Mouse (Mus musculus) liver, embryonic 13.5 days (tissue): Measurements from ENCODE around the gene Tbrg4. TPM values are rescaled to one million over a fixed set of nuclear protein-coding genes. Genes with fewer than 3 reads are reported as not detected.
A peak's percentile ranks its signal among the peaks of the same experiment; 100 is the strongest.

Experiments
- ATAC-seq: fragments of 200-750 bp; cut with Nextera tagmentation; 2 replicates; pipeline ENCODE4 v1.8.0; 2017; ENCODE audit warnings: low read depth, mild to moderate bottlenecking, moderate number of reproducible peaks, moderate library complexity
- DNase-seq: peaks from one replicate; pipeline ENCODE4 v3.0.0; 2022
- H3K27ac ChIP-seq: fragments of 300-500 bp; sonication (generic); 2 replicates; pipeline ENCODE4 v1.5.1; 2015; ENCODE audit warnings: moderate library complexity, mild to moderate bottlenecking, inconsistent platforms
- H3K27me3 ChIP-seq: fragments of 300-500 bp; sonication (generic); 2 replicates; pipeline ENCODE4 v1.6.1; 2015; ENCODE audit warnings: mild to moderate bottlenecking, inconsistent platforms
- H3K36me3 ChIP-seq: fragments of 300-500 bp; sonication (generic); 2 replicates; pipeline ENCODE4 v1.6.1; 2015; ENCODE audit warnings: mild to moderate bottlenecking, inconsistent platforms
- H3K4me1 ChIP-seq: fragments of 300-500 bp; sonication (generic); replicated peaks from 2 replicates; pipeline ENCODE4 v1.6.1; 2015; ENCODE audit warnings: inconsistent platforms
- H3K4me2 ChIP-seq: fragments of 300-500 bp; sonication (generic); 2 replicates; pipeline ENCODE4 v1.6.1; 2015; ENCODE audit warnings: inconsistent platforms, mild to moderate bottlenecking, moderate library complexity
- H3K4me3 ChIP-seq: fragments of 300-500 bp; sonication (generic); replicated peaks from 2 replicates; pipeline ENCODE4 v1.5.1; 2015; ENCODE audit warnings: mild to moderate bottlenecking, inconsistent platforms
- H3K9ac ChIP-seq: fragments of 300-500 bp; sonication (generic); 2 replicates; pipeline ENCODE4 v1.6.1; 2015; ENCODE audit warnings: mild to moderate bottlenecking, inconsistent platforms
- H3K9me3 ChIP-seq: fragments of 300-500 bp; sonication (generic); replicated peaks from 2 replicates; pipeline ENCODE4 v1.6.1; 2016; ENCODE audit warnings: inconsistent platforms
- WGBS: fragments of 180-500 bp; shearing (Covaris S2); methylation state at CpG from one replicate; pipeline ENCODE4 v1.1.7; 2015; ENCODE audit not compliant: insufficient replicate concordance; 5-methylcytosine and 5-hydroxymethylcytosine counted together
- polyA plus RNA-seq: library from polyadenylated mRNA; unstranded; fragments of >200 nt; fragmentation: Nextera tagmentation; extraction: Ambion mirVana; gene quantifications from 2 replicates; pipeline ENCODE4 v1.2.1, GENCODE M21; 2015

Tbrg4 gene
- polyA plus RNA-seq, 1 experiment from 2014 or later, result 46.2 TPM

DNA sequence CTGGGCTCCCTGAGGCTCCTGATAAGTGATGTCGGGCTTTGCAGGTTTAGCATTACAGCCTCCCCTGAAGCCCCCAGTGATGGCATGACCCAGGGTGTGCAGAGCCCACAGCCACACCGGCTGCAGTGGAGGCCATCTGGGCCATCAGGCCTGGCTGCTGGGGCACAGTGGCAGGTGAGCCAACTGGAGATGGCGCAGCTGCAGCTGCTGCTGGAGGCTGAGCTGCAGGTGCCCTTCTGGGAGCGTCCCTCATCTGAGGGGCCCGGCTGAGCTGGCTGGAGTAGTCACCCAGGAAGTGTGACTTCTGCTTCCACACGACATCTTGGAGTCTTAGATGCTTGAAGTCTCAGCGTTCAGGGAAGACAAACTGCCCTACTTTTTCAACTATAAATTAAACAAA, 24.7 kb upstream of the Tbrg4 start:
- Histone ChIP-seq H3K4me3 (no peak overlapping the region), H3K36me3 (no peaks in the 10 kb centered on the region), H3K9ac (no peak overlapping the region), H3K27ac (no peak overlapping the region), H3K27me3 (0 out of 2 replicates have a peak, but pooled peaks cover 6% of the 10 kb centered on the region), H3K4me1 (no peaks in the 10 kb centered on the region), H3K4me2 (no peak overlapping the region), H3K9me3 (0 out of 2 replicates have a peak, but pooled peaks cover 5% of the 10 kb centered on the region)
- ATAC-seq, result no peak
- DNase-seq, result no peak
- 51% methylated on average over 7 of the region's 7 CpGs for WGBS

DNA sequence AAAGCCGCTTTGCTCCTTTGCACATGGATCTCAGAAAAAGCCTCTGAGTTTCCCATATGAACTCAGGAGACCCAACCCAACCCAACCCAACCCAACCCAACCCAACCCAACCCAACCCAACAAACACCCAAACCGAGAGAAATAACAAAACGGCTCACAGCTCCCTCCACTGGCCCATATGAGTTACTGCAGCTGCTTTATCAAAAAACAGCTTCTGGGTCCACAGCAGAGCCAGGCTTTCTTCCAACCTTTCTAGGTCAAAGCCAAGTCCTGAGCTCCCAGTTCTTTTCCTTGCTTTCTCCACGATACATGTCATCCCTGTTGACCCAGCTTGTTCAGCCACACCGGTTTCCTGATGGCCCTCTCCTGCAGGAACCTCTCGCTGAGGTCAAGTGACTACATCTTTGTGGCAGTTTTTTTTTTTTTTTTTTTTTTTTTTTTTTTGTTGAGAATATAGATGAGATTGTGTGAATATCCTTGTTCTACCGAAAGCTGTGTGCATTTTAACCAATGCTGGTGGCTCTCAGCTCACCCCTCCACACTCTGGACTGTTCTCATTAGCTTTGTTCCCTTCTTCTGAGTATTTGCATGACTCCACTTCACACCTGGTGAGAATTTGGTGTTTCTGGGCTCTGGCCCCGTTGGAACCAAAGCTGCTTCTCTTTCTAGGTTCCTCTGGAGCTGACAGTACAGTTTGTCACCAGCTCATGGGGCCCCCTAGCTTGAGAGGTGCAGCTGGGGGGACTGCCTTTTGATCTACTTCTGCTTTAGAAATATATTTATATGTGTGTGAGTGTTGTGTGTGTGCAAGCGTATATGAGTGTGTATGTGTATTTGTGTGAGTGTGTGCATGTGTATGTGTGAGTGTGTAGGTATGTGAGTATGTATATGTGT, 22.2 kb upstream of the Tbrg4 start:
- Histone ChIP-seq H3K4me1 (no peaks in the 10 kb centered on the region), H3K36me3 (no peaks in the 10 kb centered on the region), H3K4me2 (no peak overlapping the region), H3K27ac (no peak overlapping the region), H3K9me3 (0 out of 2 replicates have a peak, but pooled peaks cover 5% of the 10 kb centered on the region), H3K27me3 (no peaks in the 10 kb centered on the region), H3K4me3 (no peak overlapping the region), H3K9ac (no peak overlapping the region)
- ATAC-seq, result no peak
- whole genome bisulfite sequencing, result 39% methylated on average over 9 of the region's 9 CpGs
- DNase-seq, result no peak

DNA sequence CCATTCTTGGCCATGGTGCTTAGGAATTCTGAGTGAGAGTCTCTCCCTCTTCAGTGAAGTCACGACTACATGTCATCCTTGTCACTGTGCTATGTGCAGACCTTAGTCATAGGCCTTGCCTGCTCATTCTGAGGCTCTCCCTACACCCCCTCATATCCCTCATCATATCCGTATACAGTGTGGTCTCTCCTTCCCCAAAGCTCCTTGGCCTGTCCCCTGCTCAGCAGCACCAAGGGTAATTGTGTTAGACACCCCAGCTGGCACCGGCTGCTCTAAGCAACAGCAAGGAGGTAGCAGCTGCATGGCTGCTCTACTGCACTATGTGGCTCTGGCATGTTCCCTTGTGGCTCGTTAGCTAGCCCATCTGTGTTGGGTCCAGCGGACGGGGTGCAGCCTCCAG, 18.7 kb upstream of the Tbrg4 start:
- ATAC-seq (no peak), DNase-seq (no peak)
- no peak overlapping the region for H3K4me3 ChIP-seq
- 64% methylated on average over 6 of the region's 6 CpGs for WGBS
- H3K4me1 ChIP-seq, result no peaks in the 10 kb centered on the region
- H3K36me3 ChIP-seq, result no peaks in the 10 kb centered on the region
- no peaks in the 10 kb centered on the region for H3K27me3 ChIP-seq
- no peak overlapping the region for H3K27ac ChIP-seq
- H3K9me3 ChIP-seq, result 0 out of 2 replicates have a peak, but pooled peaks cover 5% of the 10 kb centered on the region
- H3K4me2 ChIP-seq, result no peak overlapping the region
- no peak overlapping the region for H3K9ac ChIP-seq

DNA sequence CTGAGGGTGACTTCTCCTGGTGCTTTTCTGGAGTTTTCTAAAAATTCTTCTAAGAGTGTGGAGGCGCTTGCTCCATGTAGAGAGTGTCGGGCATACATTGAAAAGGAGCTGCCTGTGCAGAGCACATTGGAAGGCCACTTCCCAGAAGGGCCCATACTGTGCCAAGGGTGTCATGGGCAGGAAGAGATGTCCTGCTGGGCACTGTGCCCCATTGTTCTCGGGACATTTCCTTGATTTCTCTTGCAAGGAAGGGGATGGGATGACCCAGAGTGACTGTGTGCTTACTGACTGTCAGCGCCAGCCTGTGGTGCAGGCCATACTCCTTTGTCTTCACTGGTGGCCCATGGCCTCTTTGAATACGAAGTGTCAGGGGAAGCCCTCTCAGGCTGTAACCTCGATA, 13.2 kb upstream of the Tbrg4 start:
- Histone ChIP-seq H3K4me2 (no peak overlapping the region), H3K27me3 (no peaks in the 10 kb centered on the region), H3K27ac (no peak overlapping the region), H3K9me3 (no peaks in the 10 kb centered on the region), H3K4me3 (no peak overlapping the region), H3K9ac (no peak overlapping the region), H3K36me3 (no peaks in the 10 kb centered on the region), H3K4me1 (no peaks in the 10 kb centered on the region)
- 61% methylated on average over 6 of the region's 6 CpGs for WGBS
- no peak for ATAC-seq
- DNase-seq, result no peak

DNA sequence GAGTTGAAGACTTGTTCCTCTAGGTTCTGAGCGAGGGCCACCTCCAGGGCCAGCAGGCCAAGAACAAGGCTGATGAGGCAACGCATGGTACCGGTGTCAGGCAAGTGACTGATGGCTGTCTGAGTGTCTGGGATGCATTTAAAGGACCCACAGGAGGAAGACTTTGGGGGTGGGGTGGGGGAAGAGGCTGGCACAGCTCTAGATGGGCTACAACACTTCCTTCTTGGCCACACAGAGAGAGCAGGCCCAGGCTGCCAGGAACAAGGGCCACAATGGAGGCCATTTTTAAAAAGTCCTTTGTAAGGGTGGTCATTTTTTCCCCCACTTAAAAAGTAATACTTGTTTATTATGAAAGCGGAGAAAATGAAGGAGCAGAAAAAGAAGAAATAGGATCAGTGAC, 12.7 kb upstream of the Tbrg4 start, which contains the start of gene Wap:
Wap (minus strand) TSS at position 101 of the 400 bp plus-strand sequence.
- no peak within 1 kb of the TSS for H3K9ac ChIP-seq
- no peak within 1 kb of the TSS for H3K4me3 ChIP-seq
- no peak within 1 kb of the TSS for H3K4me2 ChIP-seq
- ATAC-seq, result no peak
- WGBS, result 81% methylated on average over 4 of the region's 4 CpGs
- H3K27me3 ChIP-seq, result no peaks in the 10 kb centered on the region
- DNase-seq, result no peak
- no peaks in the 10 kb centered on the region for H3K4me1 ChIP-seq
- H3K9me3 ChIP-seq, result no peaks in the 10 kb centered on the region
- no peak within 1 kb of the TSS for H3K27ac ChIP-seq
- no peaks in the 10 kb centered on the region for H3K36me3 ChIP-seq

DNA sequence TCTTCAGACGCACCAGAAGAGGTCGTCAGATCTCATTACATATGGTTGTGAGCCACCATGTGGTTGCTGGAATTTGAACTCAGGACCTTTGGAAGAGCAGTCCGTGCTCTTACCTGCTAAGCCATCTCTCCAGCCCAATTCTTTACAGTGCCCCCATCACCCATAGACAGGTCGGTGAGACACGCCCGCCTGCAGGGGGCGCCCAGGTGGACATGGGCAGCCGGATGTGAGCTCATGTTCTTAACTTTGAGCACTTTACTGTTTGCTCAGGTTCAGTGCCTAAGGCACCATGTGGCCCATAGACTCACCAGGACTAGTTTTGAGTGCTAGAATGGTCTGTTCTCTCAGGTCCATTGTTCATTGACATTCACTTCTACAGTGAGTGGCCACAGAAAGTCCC, 10.3 kb upstream of the Tbrg4 start:
- WGBS, result 49% methylated on average over 8 of the region's 8 CpGs
- no peak for DNase-seq
- peak; percentile 31; the same call in 1 of the 2 replicates for ATAC-seq
- H3K4me2 ChIP-seq, result no peak overlapping the region
- no peaks in the 10 kb centered on the region for H3K27me3 ChIP-seq
- no peaks in the 10 kb centered on the region for H3K9me3 ChIP-seq
- H3K4me3 ChIP-seq, result no peak overlapping the region
- no peak overlapping the region for H3K27ac ChIP-seq
- H3K9ac ChIP-seq, result no peak overlapping the region
- H3K36me3 ChIP-seq, result no peaks in the 10 kb centered on the region
- H3K4me1 ChIP-seq, result no peaks in the 10 kb centered on the region

DNA sequence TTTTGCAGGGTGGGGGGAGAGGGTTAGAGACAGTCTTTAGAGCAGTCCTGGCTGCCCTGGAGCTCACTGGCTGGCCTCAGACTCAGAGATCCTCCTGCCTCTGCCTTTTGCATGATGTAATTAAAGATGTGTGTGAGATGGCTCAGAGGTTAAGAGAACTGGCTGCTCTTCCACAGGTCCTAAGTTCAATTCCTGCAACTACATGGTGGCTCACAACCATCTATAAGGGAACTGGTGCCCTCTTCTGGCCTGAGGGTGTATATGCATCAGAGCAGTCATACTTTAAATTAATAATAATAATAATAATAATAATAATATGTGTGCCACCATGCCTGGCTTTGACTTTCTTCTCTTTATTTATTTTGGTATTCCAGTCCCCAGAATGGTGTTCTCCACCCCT, 3.8 kb upstream of the Tbrg4 start:
- DNase-seq, result peak; percentile 38
- Histone ChIP-seq H3K27ac (no peak overlapping the region), H3K9me3 (no peaks in the 10 kb centered on the region), H3K4me2 (no peak overlapping the region), H3K4me3 (no peak overlapping the region), H3K27me3 (no peaks in the 10 kb centered on the region), H3K9ac (no peak overlapping the region), H3K36me3 (peaks cover 2% of the 10 kb centered on the region; the same call in 1 of the 2 replicates), H3K4me1 (peaks cover 32% of the 10 kb centered on the region)
- ATAC-seq, result no peak

DNA sequence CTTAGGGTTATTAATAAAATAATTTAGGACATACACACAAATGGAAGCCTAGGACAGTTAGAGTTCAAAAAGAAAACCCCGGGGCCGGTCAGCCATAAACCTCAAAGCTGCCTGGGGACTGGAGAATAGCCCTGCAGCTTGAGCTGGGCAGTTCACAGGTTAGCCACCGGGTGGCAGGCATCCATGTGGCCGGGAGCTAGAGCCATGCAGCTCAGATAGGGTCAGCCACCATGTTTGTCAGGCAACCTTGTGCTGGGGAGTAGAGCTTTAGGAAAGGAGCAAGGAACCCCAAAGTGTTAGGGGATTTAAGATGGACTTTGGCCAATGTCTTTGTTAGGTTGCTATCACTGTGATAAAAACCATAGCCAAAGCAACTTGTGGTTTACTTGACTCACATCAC, 2.7 kb upstream of the Tbrg4 start:
- no peak overlapping the region for H3K4me3 ChIP-seq
- 23% methylated on average over 4 of the region's 4 CpGs for WGBS
- H3K27ac ChIP-seq, result peak overlapping the region; percentile 90; the same call in 1 of the 2 replicates
- H3K27me3 ChIP-seq, result no peaks in the 10 kb centered on the region
- H3K4me2 ChIP-seq, result no peak overlapping the region
- ATAC-seq (no peak; the same call in 1 of the 2 replicates), DNase-seq (peak; percentile 54)
- no peak overlapping the region for H3K9ac ChIP-seq
- H3K9me3 ChIP-seq, result no peaks in the 10 kb centered on the region
- H3K36me3 ChIP-seq, result peaks cover 13% of the 10 kb centered on the region
- H3K4me1 ChIP-seq, result peaks cover 43% of the 10 kb centered on the region

DNA sequence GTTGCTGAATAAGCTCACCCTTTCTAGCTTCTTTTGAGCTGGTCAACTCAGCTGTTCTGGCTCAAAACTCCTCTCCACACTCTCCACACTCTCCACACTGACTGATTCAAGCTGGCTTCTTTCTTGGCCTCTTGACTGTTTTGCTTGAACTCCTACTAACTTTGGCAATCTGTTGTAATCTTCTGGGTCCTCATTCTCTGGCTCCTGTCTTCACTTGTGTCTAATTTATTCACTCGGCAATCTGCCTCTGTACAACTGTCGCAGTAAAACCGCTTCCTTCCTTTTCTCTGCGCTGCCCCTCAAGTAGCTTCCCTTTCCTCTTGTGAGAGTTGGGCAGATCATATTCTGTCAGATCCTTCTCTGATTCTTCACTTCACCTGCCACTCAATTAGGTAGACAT, 1.9 kb upstream of the Tbrg4 start:
- WGBS, result 52% methylated on average over 4 of the region's 4 CpGs

DNA sequence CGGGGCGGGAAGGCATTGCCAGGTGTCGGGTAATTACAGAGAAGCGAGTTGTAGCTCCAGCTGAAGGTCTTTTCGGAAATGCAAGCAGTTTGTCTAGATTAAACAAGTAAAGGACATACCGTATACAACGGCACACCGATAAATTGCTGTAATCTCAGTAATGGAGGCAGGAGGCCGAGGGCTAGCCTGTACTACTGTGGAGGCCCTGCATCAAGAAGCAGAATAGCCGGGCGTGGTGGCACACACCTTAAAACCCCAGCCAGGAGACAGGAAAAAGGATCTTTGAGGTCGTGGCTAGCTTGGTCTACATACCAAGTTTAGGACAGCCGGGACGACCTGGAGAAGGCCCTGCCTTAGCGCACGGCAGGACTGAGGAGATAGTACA, 513 bp upstream of the Tbrg4 start:
- Histone ChIP-seq H3K4me2 (peak overlapping the region; percentile 71), H3K27ac (peak overlapping the region; percentile 90), H3K9me3 (no peaks in the 10 kb centered on the region), H3K4me1 (peaks cover 56% of the 10 kb centered on the region), H3K4me3 (peak overlapping the region; percentile 83), H3K27me3 (no peaks in the 10 kb centered on the region), H3K36me3 (peaks cover 35% of the 10 kb centered on the region), H3K9ac (peak overlapping the region; percentile 81)
- DNase-seq, result no peak
- 5% methylated on average over 16 of the region's 16 CpGs for WGBS
- ATAC-seq, result peak; percentile 24

More for the DNA sequence above, 1.9 kb upstream of the Tbrg4 start:
- Histone ChIP-seq H3K4me1 (peaks cover 51% of the 10 kb centered on the region), H3K9me3 (no peaks in the 10 kb centered on the region), H3K9ac (peak overlapping the region; percentile 22; the same call in 1 of the 2 replicates), H3K27me3 (no peaks in the 10 kb centered on the region), H3K4me2 (peak overlapping the region; percentile 14; the same call in 1 of the 2 replicates), H3K36me3 (peaks cover 21% of the 10 kb centered on the region), H3K27ac (peak overlapping the region; percentile 90), H3K4me3 (no peak overlapping the region)
- DNase-seq (no peak), ATAC-seq (no peak)

DNA sequence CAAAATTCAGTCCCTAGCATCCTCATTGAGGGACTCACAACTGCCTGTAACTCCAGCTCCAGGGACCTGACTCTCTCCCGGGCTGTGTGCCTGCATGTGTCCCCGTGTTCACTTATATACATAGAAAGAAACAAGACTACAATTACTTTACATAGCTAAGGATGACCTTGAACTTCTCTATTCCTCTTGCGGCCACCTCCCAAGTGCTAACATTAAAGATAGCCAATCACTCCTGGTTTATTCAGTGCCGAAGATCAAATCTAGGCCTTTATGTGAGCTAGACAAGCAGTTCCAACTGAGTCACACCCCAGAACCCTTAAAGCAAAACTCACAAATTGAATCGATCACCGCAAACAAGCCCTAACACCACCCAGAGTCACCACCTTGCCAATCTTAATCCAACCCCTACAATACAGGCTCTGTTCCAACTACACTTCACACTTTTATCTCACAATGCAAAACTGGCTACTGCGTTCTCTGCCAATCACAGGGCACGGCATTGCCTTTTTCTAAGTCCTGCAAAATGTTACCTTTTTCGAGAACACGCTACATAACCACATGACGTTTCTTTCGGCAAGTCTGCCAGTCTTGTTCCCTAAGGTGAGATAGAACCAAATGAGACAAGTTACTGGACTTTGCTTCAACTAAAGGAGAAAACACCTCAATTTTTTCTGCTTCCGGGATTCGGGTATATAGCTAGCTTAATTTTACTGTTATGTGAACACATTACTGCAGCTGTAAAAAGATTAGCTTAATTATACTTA, 1.1 kb downstream of the Tbrg4 start:
- peak overlapping the region; percentile 90 for H3K27ac ChIP-seq
- WGBS, result 25% methylated on average over 14 of the region's 14 CpGs

More for the DNA sequence above, 1.1 kb downstream of the Tbrg4 start:
- Histone ChIP-seq H3K4me3 (peak overlapping the region; percentile 83), H3K9ac (peak overlapping the region; percentile 81), H3K4me2 (peak overlapping the region; percentile 71), H3K4me1 (peaks cover 56% of the 10 kb centered on the region), H3K27me3 (no peaks in the 10 kb centered on the region), H3K9me3 (no peaks in the 10 kb centered on the region), H3K36me3 (peaks cover 51% of the 10 kb centered on the region)
- DNase-seq (no peak), ATAC-seq (no peak)
